Mouse (Mus musculus): ENCODE measurements around the gene Rasal3. TPM values are rescaled to one million over a fixed set of nuclear protein-coding genes. Genes with fewer than 3 reads are reported as not detected.

Rasal3 gene
- polyA plus RNA-seq, 1 experiment: 0.96 TPM

GRCm38 (mm10) chr17:32424034-32424433 is 20.7 kb upstream of the Rasal3 start, which contains the start of gene Pglyrp2:
TSS of gene Pglyrp2 (minus strand) at chr17:32424167.
- Histone ChIP-seq H3K4me1 (ENCODE audit: control insufficient read depth, insufficient read depth, low read length) (no peaks in the 10 kb centered on the region), H3K27ac (ENCODE audit: insufficient read depth, low read length) (no peak within 1 kb of the TSS), H3K9me3 (replicated peaks; ENCODE audit: control insufficient read depth, insufficient read depth, low read length, poor library complexity, severe bottlenecking) (no peaks in the 10 kb centered on the region)

DNA sequence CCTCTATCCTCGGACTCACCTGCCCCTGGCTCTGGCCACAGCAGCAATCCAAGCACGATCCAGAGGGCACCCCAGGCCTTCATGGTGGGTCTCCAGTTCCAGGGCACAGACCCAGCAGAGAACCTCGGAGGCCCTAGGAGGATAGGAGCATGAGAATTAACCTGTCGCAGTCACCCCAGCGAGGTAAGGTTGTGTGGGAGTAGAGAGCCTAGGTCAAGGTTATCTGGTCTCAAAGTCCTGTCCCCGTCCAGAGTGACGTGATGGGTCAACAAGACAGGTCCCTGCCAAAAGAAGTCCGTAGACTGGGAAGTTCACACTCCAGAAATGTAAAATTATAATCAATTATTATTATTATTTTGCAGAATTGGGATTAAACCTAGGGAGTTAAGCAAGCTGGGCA is 17.4 kb upstream of the Rasal3 start:
- Histone ChIP-seq H3K27ac (ENCODE audit: insufficient read depth, low read length) (no peak overlapping the region), H3K36me3 (ENCODE audit: control insufficient read depth, insufficient read depth, low read length, poor library complexity, severe bottlenecking) (no peaks in the 10 kb centered on the region), H3K4me3 (ENCODE audit: low read depth, low read length) (no peak overlapping the region), H3K9ac (ENCODE audit: low read depth, poor library complexity, severe bottlenecking) (no peak overlapping the region), H3K27me3 (ENCODE audit: control insufficient read depth, insufficient read depth, low read length, poor library complexity, severe bottlenecking) (no peaks in the 10 kb centered on the region), H3K9me3 (replicated peaks; ENCODE audit: control insufficient read depth, insufficient read depth, low read length, poor library complexity, severe bottlenecking) (no peaks in the 10 kb centered on the region), H3K4me1 (ENCODE audit: control insufficient read depth, insufficient read depth, low read length) (no peaks in the 10 kb centered on the region)
- TF ChIP-seq POLR2A (IDR thresholded peaks at IDR 0.05; ENCODE audit: insufficient read depth, low read length) (no peak), EP300 (IDR thresholded peaks at IDR 0.05; ENCODE audit: insufficient read depth, low read depth, low read length) (no peak)

More at GRCm38 (mm10) chr17:32424034-32424433, 20.7 kb upstream of the Rasal3 start, which contains the start of gene Pglyrp2:
- Histone ChIP-seq H3K9ac (ENCODE audit: low read depth, poor library complexity, severe bottlenecking) (no peak within 1 kb of the TSS), H3K27me3 (ENCODE audit: control insufficient read depth, insufficient read depth, low read length, poor library complexity, severe bottlenecking) (no peaks in the 10 kb centered on the region), H3K36me3 (ENCODE audit: control insufficient read depth, insufficient read depth, low read length, poor library complexity, severe bottlenecking) (no peaks in the 10 kb centered on the region), H3K4me3 (ENCODE audit: low read depth, low read length) (no peak within 1 kb of the TSS)
- TF ChIP-seq POLR2A (IDR thresholded peaks at IDR 0.05; ENCODE audit: insufficient read depth, low read length) (no peak), EP300 (IDR thresholded peaks at IDR 0.05; ENCODE audit: insufficient read depth, low read depth, low read length) (no peak), CTCF (IDR thresholded peaks at IDR 0.05; ENCODE audit: low read depth, low read length) (no peak)

DNA sequence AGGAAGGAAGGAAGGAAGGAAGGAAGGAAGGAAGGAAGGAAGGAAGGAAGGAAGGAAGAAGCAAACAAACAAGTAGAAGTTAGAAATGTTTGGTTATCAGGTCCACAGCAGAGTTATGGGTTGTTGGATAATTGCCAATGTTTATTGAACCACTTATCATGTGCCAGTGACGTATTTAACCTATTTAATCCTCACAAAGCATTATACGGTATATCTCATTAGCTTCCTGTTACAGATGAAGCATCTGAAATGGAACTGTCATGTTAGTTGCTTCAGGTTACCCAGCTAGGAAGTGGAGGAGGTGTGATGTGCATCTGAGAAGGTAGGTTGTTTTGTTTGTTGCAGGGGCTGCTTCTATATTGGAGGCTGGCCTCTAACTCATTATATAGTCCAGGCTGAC is 16.6 kb upstream of the Rasal3 start:
- no peaks in the 10 kb centered on the region for H3K27me3 ChIP-seq (ENCODE audit: control insufficient read depth, insufficient read depth, low read length, poor library complexity, severe bottlenecking)
- no peak overlapping the region for H3K27ac ChIP-seq (ENCODE audit: insufficient read depth, low read length)
- no peaks in the 10 kb centered on the region for H3K9me3 ChIP-seq (replicated peaks; ENCODE audit: control insufficient read depth, insufficient read depth, low read length, poor library complexity, severe bottlenecking)
- no peaks in the 10 kb centered on the region for H3K4me1 ChIP-seq (ENCODE audit: control insufficient read depth, insufficient read depth, low read length)
- H3K4me3 ChIP-seq (ENCODE audit: low read depth, low read length): no peak overlapping the region
- no peak for TF ChIP-seq EP300 (IDR thresholded peaks at IDR 0.05; ENCODE audit: insufficient read depth, low read depth, low read length)
- no peak for TF ChIP-seq POLR2A (IDR thresholded peaks at IDR 0.05; ENCODE audit: insufficient read depth, low read length)
- TF ChIP-seq CTCF (IDR thresholded peaks at IDR 0.05; ENCODE audit: low read depth, low read length): no peak
- no peaks in the 10 kb centered on the region for H3K36me3 ChIP-seq (ENCODE audit: control insufficient read depth, insufficient read depth, low read length, poor library complexity, severe bottlenecking)
- no peak overlapping the region for H3K9ac ChIP-seq (ENCODE audit: low read depth, poor library complexity, severe bottlenecking)

- H3K4me1 ChIP-seq (ENCODE audit: control insufficient read depth, insufficient read depth, low read length): no peaks in the 10 kb centered on the region
- H3K4me3 ChIP-seq (ENCODE audit: low read depth, low read length): no peak overlapping the region
- no peak overlapping the region for H3K9ac ChIP-seq (ENCODE audit: low read depth, poor library complexity, severe bottlenecking)
- H3K9me3 ChIP-seq (replicated peaks; ENCODE audit: control insufficient read depth, insufficient read depth, low read length, poor library complexity, severe bottlenecking): no peaks in the 10 kb centered on the region
- peaks cover 2% of the 10 kb centered on the region for H3K27me3 ChIP-seq (ENCODE audit: control insufficient read depth, insufficient read depth, low read length, poor library complexity, severe bottlenecking)
- TF ChIP-seq EP300 (IDR thresholded peaks at IDR 0.05; ENCODE audit: insufficient read depth, low read depth, low read length) (no peak), POLR2A (IDR thresholded peaks at IDR 0.05; ENCODE audit: insufficient read depth, low read length) (no peak), CTCF (IDR thresholded peaks at IDR 0.05; ENCODE audit: low read depth, low read length) (no peak)
- H3K36me3 ChIP-seq (ENCODE audit: control insufficient read depth, insufficient read depth, low read length, poor library complexity, severe bottlenecking): no peaks in the 10 kb centered on the region
- H3K27ac ChIP-seq (ENCODE audit: insufficient read depth, low read length): no peak overlapping the region
These were observed 13.4 kb upstream of the Rasal3 start for GRCm38 (mm10) chr17:32416771-32417170.

- Histone ChIP-seq H3K4me3 (ENCODE audit: low read depth, low read length) (peak overlapping the region; percentile 49), H3K9ac (ENCODE audit: low read depth, poor library complexity, severe bottlenecking) (0 out of 2 replicates have a peak overlapping the region, but pooled peaks have one; percentile 1), H3K9me3 (replicated peaks; ENCODE audit: control insufficient read depth, insufficient read depth, low read length, poor library complexity, severe bottlenecking) (no peaks in the 10 kb centered on the region), H3K27me3 (ENCODE audit: control insufficient read depth, insufficient read depth, low read length, poor library complexity, severe bottlenecking) (peaks cover 2% of the 10 kb centered on the region), H3K27ac (ENCODE audit: insufficient read depth, low read length) (no peak overlapping the region), H3K36me3 (ENCODE audit: control insufficient read depth, insufficient read depth, low read length, poor library complexity, severe bottlenecking) (no peaks in the 10 kb centered on the region), H3K4me1 (ENCODE audit: control insufficient read depth, insufficient read depth, low read length) (no peaks in the 10 kb centered on the region)
- TF ChIP-seq CTCF (IDR thresholded peaks at IDR 0.05; ENCODE audit: low read depth, low read length): no peak
- TF ChIP-seq EP300 (IDR thresholded peaks at IDR 0.05; ENCODE audit: insufficient read depth, low read depth, low read length): no peak
- TF ChIP-seq POLR2A (IDR thresholded peaks at IDR 0.05; ENCODE audit: insufficient read depth, low read length): no peak
These were observed 12.1 kb upstream of the Rasal3 start for GRCm38 (mm10) chr17:32415417-32416020.

- no peaks in the 10 kb centered on the region for H3K36me3 ChIP-seq (ENCODE audit: control insufficient read depth, insufficient read depth, low read length, poor library complexity, severe bottlenecking)
- H3K9ac ChIP-seq (ENCODE audit: low read depth, poor library complexity, severe bottlenecking): no peak overlapping the region
- H3K4me3 ChIP-seq (ENCODE audit: low read depth, low read length): no peak overlapping the region
- H3K27me3 ChIP-seq (ENCODE audit: control insufficient read depth, insufficient read depth, low read length, poor library complexity, severe bottlenecking): peaks cover 2% of the 10 kb centered on the region
- no peaks in the 10 kb centered on the region for H3K9me3 ChIP-seq (replicated peaks; ENCODE audit: control insufficient read depth, insufficient read depth, low read length, poor library complexity, severe bottlenecking)
- no peaks in the 10 kb centered on the region for H3K4me1 ChIP-seq (ENCODE audit: control insufficient read depth, insufficient read depth, low read length)
- H3K27ac ChIP-seq (ENCODE audit: insufficient read depth, low read length): no peak overlapping the region
- no peak for TF ChIP-seq EP300 (IDR thresholded peaks at IDR 0.05; ENCODE audit: insufficient read depth, low read depth, low read length)
These were observed 8.5 kb upstream of the Rasal3 start for GRCm38 (mm10) chr17:32411898-32412297.
